Mouse (Mus musculus) telencephalon, adult 2 months (tissue): Measurements from ENCODE around the gene Mcpt8.
"Not testable (repeated sequence)": the region's sequence is repeated elsewhere in the genome, so short reads cannot be mapped to it uniquely, and the experiment has no call there.

Source experiments
- DNase-seq: peaks from one replicate; pipeline ENCODE4 v3.0.0-alpha.2; 2011; ENCODE audit warnings: low read depth, low spot score

The Mcpt8 gene

DNA sequence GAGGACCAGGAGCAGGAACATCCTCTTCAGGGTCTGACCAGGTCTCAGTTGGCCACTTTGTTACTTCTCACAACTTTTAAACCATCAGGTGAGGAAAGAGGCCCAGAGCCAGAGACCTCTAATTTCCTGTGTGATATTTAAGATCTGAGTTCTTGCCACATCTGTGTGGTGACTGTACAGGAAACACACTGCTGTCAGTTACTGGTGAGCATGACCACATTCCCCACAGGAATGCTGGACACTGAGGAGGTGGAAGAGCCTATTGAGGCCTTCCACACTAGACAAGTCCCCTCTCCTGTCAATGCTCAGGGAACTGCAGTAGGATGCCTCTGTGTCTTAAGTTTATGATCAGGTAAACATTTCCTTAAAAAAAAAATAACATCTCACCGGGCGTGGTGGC, at the start of gene Mcpt8:
TSS of gene Mcpt8 (minus strand) at position 107 of the 400 bp plus-strand sequence.
- DNase-seq: no peak

DNA sequence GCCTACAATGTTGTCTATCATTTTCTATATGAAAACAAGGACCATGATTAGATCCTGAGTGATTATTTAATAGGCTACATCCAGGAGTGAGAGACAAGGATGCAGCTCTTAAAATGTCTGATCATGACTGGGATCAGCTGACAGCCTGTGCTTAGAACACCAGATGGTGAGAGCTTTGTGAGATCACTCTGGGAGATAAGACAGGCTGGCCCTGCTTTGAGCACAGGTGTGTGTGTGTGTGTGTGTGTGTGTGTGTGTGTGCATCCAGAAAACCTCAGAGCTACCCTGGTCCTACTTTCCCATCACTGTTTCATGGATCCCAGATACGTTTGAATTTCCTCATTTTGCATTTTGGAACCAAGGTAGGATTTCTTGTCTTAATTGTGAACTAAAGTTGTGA, 48.6 kb upstream of the Mcpt8 start:
- not testable (repeated sequence) for DNase-seq

DNA sequence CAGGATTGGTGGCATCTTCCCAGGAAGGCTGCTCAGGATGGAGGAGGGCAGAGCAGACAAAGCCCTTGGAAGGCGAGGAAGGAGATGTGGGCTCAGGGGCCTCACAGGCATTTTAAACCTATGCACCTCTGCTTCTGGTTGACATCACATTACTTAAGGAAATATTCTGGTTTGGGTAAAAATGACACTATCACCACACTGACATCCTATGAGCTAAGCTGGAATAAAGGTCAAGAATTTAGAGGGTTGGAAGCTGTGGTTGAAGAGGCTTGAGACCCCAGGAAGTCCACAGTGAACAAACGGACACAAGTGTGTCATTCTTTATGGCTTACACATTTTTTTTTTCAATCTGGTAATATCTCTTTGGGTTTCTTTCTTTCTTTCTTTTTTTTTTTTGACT, 47.4 kb upstream of the Mcpt8 start, which contains the start of gene Gzmd:
TSS of gene Gzmd (minus strand) at position 101 of the 400 bp plus-strand sequence.
- DNase-seq: not testable (repeated sequence)

DNA sequence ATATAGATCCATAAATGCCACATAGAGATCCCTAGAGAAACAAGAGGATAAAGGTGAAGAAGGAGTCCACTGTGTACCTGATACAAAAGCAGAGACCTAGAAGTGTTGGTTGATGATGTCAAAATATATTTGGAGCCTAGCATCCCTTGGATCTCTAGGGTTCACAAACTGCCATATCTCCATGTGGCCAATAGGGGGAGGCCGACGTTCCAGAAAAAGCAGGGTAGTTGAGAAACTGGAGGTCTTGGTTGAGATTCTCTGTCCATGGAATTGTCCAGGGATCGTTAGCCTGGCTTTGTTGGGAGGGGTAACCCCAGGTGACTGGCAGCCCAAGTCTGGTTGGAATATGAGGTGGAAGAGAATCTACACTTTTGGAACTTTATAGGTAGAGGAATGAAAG, 43.3 kb upstream of the Mcpt8 start:
- DNase-seq: no peak

DNA sequence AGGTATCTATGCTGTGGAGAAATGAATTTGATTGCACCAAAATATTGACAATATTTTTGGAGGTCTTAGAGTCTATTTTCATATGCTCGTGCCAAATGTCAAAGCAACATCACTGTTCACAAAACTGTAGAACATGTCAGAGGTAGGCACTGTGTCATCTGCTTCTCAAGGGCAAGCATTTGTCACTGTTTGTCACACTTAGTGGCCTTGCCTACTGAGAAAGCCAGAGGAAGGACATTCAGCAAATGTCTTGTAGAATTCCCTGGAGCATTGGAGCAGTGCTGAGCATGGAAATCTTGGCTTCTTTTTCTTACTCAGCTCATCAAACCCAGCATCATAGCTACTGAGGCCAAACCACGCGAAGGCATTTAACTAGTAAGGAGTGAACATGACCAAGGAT, 38.4 kb upstream of the Mcpt8 start:
- DNase-seq: no peak

DNA sequence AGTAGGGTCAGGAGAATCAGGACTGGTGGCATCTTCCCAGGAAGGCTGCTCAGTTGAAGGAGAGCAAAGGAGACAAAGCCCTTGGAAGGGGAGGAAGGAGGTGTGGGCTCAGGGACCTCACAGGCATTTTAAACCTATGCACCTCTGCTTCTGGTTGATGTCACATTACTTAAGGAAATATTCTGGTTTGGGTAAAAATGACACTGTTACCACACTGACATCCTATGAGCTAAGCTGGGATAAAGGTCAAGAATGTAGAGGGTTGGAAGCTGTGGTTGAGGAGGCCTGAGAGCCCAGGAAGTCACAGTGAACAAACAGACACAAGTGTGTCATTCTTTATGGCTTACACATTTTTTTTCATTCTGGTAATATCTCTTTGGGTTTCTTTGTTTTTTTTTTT, 35.5 kb upstream of the Mcpt8 start, which contains the start of gene Gzme:
TSS of gene Gzme (minus strand) at position 101 of the 400 bp plus-strand sequence.
- DNase-seq: no peak

DNA sequence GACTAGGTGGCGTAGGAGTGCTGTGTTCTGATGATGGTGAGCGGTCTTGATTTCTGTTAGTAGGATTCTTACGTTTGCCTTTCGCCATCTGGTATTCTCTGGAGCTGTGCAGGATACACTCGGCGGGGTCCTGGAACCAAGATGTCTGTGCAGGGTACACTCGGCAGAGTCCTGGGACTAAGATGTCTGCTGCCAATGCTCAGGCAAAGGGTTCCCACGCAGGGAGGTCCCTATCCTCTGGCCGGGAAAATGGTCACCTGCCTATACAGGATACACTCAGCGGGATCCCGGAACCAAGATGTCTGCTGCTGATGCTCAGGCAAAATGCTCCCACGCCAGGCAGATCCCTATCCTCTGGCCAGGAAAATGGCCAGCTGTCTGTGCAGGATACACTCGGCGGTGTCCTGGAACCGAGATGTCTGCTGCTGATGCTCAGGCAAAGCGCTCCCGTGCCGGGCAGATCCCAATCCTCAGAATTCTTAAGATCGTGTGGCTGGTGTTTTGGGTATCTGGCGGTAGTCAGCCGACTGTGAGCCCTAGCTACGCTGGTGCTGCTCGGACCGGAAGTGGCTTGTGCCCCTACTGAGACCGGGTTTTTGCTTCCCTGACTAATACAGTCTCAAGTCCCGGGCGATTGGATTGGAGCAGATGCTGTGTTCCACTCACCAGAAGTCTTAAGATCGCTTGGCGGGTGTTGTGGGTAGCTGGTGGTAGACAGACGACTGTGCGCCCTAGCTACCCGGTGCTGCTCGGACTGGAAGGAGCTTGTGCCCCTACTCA, 30.6 kb upstream of the Mcpt8 start:
- DNase-seq: not testable (repeated sequence)

DNA sequence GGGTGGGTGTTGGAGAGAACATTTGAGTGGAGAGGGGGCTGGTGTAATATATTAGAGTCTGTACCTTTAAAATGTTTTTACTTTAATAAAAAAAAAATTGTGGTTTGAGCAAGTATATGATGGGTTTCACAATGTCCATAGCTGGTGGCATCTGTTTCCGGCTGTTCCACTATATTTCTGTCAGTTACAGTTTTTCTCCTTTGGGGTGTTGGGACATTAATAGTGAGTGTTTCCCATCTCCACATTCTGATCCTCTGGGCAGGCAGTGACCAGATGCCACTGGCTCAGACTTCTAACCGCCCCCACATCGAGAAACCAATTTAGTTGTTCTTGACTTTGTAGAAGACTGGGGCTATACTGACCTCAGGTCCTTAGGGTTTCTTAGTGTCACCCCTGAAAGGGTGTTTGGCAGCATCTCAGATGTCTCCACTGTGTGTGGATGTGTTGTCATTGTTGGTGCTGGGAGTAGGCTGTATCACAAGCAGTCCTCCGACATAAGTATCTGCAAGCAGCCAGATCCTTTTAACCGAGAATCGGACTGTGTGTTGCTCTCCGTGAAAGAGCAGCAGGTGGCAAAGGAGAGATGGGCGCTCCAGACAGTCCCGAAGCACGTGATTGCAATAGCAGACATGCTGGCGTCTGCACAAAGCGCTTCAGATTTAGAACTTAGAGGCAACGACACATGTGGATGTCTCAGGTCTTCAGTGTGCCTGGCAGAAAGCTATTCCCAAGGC, 20.5 kb upstream of the Mcpt8 start:
- DNase-seq: no peak

DNA sequence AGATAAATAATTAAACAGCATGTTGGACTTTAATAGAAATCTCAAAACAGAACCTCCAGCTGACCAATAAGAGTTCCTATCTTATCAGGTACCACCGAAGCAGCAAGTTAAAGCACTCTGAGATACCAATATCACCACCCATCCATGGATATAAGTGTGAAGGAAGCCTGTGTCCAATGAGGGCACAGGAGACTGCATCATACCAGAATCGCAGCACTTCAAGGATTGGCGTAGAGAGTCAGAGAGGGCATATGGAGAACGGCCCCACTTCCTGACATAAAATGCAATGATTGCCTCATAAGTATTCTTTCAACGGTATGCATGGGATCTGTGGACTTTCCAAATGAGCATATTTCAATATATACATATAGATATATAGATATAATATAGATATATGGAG, 19.9 kb upstream of the Mcpt8 start:
- DNase-seq: no peak

DNA sequence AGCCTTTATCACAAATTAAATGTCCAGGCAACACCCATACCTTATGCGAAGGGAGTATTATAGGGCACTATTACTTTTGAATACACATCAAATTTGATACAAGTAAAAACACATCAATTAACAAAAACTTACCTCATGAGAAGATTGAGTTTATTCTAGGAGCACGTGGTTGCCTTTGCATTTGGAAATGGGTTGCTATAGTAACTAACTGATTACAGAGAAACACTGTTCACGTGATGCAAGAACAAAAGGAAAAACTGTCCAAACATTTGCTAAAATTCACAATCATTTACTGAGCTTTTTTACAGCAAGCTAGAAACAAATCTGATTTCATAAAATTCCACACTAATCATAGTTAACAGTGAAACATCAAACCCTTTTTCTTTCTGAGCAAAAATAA, 18.4 kb upstream of the Mcpt8 start:
- DNase-seq: no peak

DNA sequence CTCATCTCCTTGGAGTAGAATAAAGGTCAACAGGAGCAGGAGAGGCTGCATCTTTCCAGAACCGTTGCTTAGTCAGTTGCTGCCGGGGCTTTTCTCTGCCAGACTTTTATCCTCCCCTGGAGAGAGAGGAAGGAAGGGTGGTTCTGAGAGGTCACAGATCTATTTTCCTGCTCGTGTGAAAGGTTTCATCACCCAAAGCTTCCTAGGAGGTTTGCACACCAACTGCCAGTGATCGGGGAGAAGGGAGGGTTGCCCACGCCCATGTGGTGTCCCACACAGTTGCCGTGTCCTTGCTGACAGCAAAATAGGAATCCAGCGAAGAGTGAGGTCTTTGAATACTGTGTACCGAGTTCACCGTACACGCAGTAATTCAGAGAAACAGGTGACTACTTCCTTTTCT, 17.3 kb upstream of the Mcpt8 start, which contains the start of gene Ctsg:
TSS of gene Ctsg (minus strand) at position 189 of the 400 bp plus-strand sequence.
- no peak for DNase-seq

DNA sequence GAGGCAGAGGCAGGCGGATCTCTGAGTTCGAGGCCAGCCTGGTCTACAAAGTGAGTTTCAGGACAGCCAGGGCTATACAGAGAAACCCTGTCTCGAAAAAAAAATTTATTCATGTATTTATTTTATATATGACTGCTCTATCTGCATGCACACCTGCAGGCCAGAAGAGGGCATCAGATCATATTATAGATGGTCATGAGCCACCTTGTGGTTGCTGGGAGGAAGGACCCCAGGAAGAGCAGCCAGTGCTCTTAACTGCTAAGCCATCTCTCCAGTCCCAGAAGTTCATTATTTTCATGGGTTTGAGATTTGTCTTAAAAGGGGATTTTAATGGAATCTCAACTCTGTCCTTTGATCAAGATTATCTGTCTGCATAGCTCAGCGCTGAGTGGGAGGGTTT, 13.9 kb upstream of the Mcpt8 start:
- no peak for DNase-seq

DNA sequence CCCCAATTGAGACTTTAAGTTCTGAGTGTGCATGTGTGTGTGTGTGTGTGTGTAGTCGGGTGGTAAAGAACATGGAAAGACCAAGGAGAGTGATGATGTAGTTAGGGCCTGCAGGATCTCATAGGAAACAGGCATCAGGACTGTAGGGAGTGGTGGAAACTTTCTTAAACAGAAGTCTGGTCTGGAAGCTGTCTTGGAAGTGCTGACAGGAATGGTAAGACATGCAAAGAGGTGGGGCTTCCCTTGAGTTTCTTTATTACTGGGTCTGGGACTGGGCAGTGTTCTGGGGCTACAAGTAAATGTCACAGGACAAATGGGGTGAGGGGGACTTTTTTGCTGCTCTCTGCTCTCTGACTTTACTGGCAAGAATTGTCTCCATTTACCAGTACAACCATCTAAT, 12.5 kb upstream of the Mcpt8 start:
- DNase-seq: no peak

DNA sequence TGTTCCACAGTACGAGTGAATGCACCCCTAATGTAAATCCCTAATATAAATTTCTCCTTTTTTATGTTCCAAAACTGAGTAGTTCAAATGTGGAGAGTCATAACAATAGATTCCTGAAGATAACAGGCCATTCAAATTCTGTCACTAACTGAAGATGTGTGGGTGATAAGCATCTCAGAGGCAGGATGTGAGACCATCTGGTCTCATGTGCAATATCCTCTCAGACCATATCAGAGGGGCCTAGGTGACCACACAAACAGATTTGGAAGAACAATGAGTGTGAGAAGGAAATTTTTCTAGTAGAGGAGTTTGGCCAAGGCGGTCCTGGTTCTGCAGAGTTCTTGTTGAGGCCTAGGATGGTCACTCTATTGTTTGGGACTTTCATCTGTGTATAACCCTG, 8.3 kb upstream of the Mcpt8 start:
- DNase-seq: no peak

DNA sequence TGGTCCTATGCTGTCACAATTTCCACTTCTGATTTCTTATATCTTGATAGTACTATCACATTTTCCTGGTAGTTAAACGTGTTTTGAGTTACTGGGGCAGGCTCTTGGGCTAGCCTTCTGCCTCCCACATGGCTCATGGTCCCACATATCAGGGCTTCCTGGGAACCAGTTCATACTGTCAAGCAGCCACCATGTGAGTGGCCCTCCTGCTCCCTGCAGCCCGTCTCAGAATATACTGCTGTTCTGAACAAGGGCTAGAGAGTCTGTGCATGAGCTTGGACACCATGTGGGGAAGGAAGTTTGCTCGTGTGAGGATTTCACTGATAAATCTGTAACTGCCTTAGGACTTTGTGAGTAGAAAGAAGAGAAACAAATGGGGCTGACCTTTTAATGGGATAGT, 1.6 kb upstream of the Mcpt8 start:
- DNase-seq: no peak

DNA sequence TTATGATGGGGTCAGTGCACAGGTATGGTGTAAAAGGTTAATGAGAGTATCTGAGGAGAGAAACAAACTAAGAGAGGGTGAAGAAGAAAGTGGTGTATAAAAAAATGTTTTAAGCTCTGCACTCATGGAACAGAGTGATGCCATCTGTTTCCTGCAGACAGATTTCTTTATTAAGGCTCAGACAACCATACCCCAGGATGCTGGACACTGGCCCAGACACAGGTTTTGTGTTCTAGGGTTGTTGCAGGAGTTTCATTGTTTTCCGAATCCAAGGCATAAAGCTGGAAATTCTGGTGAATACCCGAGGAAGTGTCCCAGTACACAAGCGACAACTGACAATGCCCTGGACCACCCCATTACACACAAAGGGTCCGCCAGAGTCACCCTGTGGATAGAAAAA, 3.1 kb downstream of the Mcpt8 start:
- DNase-seq: peak; percentile 23

DNA sequence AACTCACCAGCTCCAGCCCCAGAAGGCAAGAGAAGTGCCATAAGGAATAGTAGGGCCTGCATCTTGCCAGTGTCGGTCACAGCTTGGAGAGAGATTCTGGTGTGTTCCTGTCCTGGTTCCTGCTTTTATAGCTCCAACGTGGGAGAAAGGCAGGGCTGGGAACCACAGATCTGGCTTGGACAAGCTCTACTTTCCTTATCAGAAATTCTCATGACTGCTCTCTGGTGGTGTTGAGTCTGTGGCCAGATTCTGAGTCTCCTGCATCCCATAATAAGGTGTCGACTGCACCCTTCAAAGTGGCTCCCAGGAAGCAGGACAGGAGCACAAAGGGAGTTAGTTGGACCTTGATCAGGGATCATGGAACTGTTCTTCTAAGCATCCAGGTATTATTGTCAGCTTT, 22.9 kb downstream of the Mcpt8 start, which contains the start of gene Mcpt4:
TSS of gene Mcpt4 (minus strand) at position 101 of the 400 bp plus-strand sequence.
- DNase-seq: not testable (repeated sequence)

DNA sequence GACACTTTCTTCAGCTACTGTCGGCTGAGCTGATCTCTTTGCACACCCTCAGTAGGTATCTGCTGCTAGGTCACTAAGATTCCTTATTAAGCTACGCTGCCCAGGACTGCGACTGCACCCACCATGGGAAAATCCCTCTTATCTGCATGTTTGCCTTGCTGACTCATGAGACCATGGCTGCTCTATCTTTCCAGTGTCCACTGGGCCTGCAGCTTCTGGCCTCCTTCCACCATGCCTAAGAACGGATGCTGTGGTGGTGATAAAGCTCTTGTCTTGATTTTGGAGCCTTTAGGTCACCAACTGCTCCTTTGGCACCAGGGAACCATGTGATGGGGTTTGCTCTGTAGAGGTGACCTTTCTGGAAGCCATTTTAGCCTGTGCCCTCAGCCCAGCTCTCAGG, 27.4 kb downstream of the Mcpt8 start:
- DNase-seq: no peak

DNA sequence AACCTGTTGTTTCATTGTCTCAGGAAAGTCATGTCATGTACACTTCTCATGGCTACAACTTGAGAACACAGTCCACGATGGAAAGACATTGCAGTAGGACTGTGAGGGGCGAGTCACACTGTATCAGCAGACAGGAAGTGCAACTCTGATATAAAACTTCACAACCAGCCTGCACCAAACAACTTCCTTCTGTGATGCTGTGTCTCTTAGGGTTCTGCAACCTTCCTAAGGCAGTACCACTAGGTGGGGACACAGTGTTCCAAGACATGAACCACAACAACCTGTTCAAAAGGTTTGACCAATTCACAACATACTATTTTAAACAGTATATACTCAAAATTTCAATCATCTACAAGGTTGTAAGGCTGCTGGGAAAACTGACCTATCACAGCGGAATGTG, 29.7 kb downstream of the Mcpt8 start:
- DNase-seq: no peak

DNA sequence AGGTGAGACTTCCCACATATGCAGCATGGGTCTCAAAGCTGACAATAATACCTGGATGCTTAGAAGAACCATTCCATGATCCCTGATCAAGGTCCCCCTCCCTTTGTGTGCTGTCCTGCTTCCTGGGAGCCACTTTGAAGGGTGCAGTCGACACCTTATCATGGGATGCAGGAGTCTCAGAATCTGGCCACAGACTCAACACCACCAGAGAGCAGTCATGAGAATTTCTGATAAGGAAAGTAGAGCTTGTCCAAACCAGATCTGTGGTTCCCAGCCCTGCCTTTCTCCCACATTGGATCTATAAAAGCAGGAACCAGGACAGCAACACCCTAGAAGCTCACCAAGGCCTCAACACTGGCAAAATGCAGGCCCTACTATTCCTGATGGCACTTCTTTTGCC, 43.3 kb downstream of the Mcpt8 start, which contains the start of gene Mcpt2:
TSS of gene Mcpt2 (plus strand) at position 250 of the 400 bp plus-strand sequence.
- DNase-seq: not testable (repeated sequence)

DNA sequence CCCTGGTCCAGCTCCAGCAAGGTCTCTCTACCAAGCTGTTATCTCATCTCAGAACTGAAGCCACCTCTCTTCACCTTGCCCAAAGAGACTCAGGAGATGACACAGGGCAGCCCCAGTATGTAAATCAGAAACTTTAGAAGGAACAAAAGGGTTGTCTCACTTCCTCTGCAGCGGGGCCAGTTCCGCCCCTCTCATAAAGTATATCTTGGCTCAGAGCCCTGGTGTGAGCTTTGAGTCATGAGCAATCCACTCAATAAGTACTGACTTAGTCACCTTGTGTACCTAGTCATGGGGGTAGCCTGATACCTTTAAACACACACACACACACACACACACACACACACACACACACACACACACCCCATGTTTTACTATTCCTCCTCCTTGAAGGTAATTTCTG, 50.6 kb downstream of the Mcpt8 start:
- DNase-seq: no peak
